Comparison of ENCODE assay signal across 8 mouse cellular contexts in the genomic region with DNA sequence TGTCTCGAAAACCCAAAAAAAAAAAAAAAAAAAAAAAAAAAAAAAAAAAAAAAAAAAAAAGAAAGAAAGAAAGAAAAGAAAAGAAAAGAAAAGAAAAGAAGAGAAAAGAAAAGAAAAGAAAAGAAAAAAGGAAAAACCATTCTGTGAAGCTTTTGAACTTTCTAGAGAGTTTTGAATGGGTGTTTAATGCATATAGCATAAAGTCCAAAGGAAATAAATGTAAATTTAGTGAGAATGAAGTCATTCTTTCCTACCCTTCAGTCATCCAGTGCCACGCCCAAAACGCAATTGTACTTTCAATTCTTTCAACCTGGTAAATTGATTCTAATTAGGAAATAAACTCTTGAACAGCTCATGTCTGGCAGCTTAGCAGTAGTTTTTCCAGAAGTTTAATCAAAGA. TPM values are rescaled to one million over a fixed set of nuclear protein-coding genes. Genes with fewer than 3 reads are reported as not detected.
DNase-seq lines count a peak whose midpoint lies in the region; ATAC-seq and TF ChIP-seq lines count a peak whose summit lies in the region.
"Not testable (repeated sequence)": the region's sequence is repeated elsewhere in the genome, so short reads cannot be mapped to it uniquely, and the experiment has no call there.

No protein-coding gene starts in this region.

- peak overlapping the region; percentile 59 for H3K4me3 ChIP-seq in bone marrow macrophage, adult 2 months (ENCODE audit: insufficient read depth, low read length)
- not testable (repeated sequence) for H3K4me3 ChIP-seq in forebrain, embryonic 11.5 days (ENCODE audit: low read depth, low read length); liver, embryonic 16.5 days (ENCODE audit: low read depth, low read length)
- H3K4me3 ChIP-seq in heart, embryonic 13.5 days = peak overlapping the region; percentile 50
- peak overlapping the region; percentile 36 for H3K4me3 ChIP-seq in intestine, embryonic 15.5 days (replicated peaks)
- H3K4me3 ChIP-seq in limb, embryonic 12.5 days (replicated peaks) = peak overlapping the region; percentile 39
- H3K4me3 ChIP-seq in midbrain, postnatal 0 days (ENCODE audit: low read depth, low read length) = peak overlapping the region; percentile 18; the same call in 1 of the 2 replicates
- peak overlapping the region; percentile 23 for H3K4me3 ChIP-seq in stomach, postnatal 0 days (ENCODE audit: low read depth, low read length)

- DNase-seq in forebrain, embryonic 11.5 days (ENCODE audit: low spot score) = peak; percentile 9
- DNase-seq in midbrain, postnatal 0 days (ENCODE audit: low spot score); stomach, postnatal 0 days (ENCODE audit: low spot score): not testable (repeated sequence)

- not testable (repeated sequence) for H3K4me2 ChIP-seq in forebrain, embryonic 11.5 days (ENCODE audit: low read depth, low read length, severe bottlenecking); midbrain, postnatal 0 days (ENCODE audit: low read depth, low read length, poor library complexity, severe bottlenecking)
- peak overlapping the region; percentile 69 for H3K4me2 ChIP-seq in heart, embryonic 13.5 days
- H3K4me2 ChIP-seq in intestine, embryonic 15.5 days (replicated peaks) = peak overlapping the region; percentile 62
- H3K4me2 ChIP-seq in limb, embryonic 12.5 days = peak overlapping the region; percentile 52
- H3K4me2 ChIP-seq in liver, embryonic 16.5 days (ENCODE audit: low read depth, low read length) = peak overlapping the region; percentile 37; the same call in 1 of the 2 replicates
- peak overlapping the region; percentile 49 for H3K4me2 ChIP-seq in stomach, postnatal 0 days (replicated peaks; ENCODE audit: low read depth)

- H3K4me1 ChIP-seq in bone marrow macrophage, adult 2 months (ENCODE audit: control insufficient read depth, insufficient read depth, low read length); forebrain, embryonic 11.5 days (replicated peaks; ENCODE audit: control insufficient read depth, insufficient read depth, low read length); intestine, embryonic 15.5 days (replicated peaks); limb, embryonic 12.5 days (replicated peaks); liver, embryonic 16.5 days (ENCODE audit: control insufficient read depth, low read depth, low read length); midbrain, postnatal 0 days (ENCODE audit: insufficient read depth, low read length); stomach, postnatal 0 days (replicated peaks; ENCODE audit: control insufficient read depth, insufficient read depth): not testable (repeated sequence)
- peaks cover 10% of the 10 kb centered on the region; the same call in 1 of the 2 replicates for H3K4me1 ChIP-seq in heart, embryonic 13.5 days

- H3K27ac ChIP-seq in bone marrow macrophage, adult 2 months (ENCODE audit: insufficient read depth, low read depth, low read length); forebrain, embryonic 11.5 days (ENCODE audit: low read depth, low read length); heart, embryonic 13.5 days (replicated peaks); intestine, embryonic 15.5 days; limb, embryonic 12.5 days; liver, embryonic 16.5 days (ENCODE audit: low read length); midbrain, postnatal 0 days (ENCODE audit: low read depth, low read length); stomach, postnatal 0 days (replicated peaks): not testable (repeated sequence)

- ATAC-seq in forebrain, embryonic 11.5 days (replicated peaks; ENCODE audit: low FRiP score); heart, embryonic 13.5 days (ENCODE audit: extremely low read depth, insufficient number of reproducible peaks, low FRiP score, low TSS enrichment); intestine, embryonic 15.5 days; limb, embryonic 12.5 days (ENCODE audit: insufficient number of reproducible peaks, insufficient read depth, low FRiP score, low TSS enrichment, low read depth); liver, embryonic 16.5 days (ENCODE audit: low read depth); midbrain, postnatal 0 days (ENCODE audit: low FRiP score); stomach, postnatal 0 days (ENCODE audit: low FRiP score, low TSS enrichment): not testable (repeated sequence)

- not testable (repeated sequence) for H3K36me3 ChIP-seq in forebrain, embryonic 11.5 days (ENCODE audit: control insufficient read depth, insufficient read depth, low read length); heart, embryonic 13.5 days; intestine, embryonic 15.5 days; limb, embryonic 12.5 days; liver, embryonic 16.5 days (ENCODE audit: control insufficient read depth, insufficient read depth); midbrain, postnatal 0 days (ENCODE audit: insufficient read depth, low read length); stomach, postnatal 0 days (ENCODE audit: control insufficient read depth, insufficient read depth, low read length)

- H3K9me3 ChIP-seq in forebrain, embryonic 11.5 days (ENCODE audit: control insufficient read depth, low read length); heart, embryonic 13.5 days; intestine, embryonic 15.5 days; limb, embryonic 12.5 days; liver, embryonic 16.5 days (replicated peaks; ENCODE audit: control insufficient read depth, low read length); midbrain, postnatal 0 days (ENCODE audit: low read length); stomach, postnatal 0 days (ENCODE audit: control insufficient read depth, low read length): not testable (repeated sequence)

- H3K9ac ChIP-seq in forebrain, embryonic 11.5 days (ENCODE audit: low read length); limb, embryonic 12.5 days (replicated peaks); liver, embryonic 16.5 days (ENCODE audit: low read depth, low read length); midbrain, postnatal 0 days (replicated peaks; ENCODE audit: low read length, poor library complexity, severe bottlenecking); stomach, postnatal 0 days (ENCODE audit: low read length): not testable (repeated sequence)
- peak overlapping the region; percentile 70 for H3K9ac ChIP-seq in heart, embryonic 13.5 days
- H3K9ac ChIP-seq in intestine, embryonic 15.5 days = 0 out of 2 replicates have a peak overlapping the region, but pooled peaks have one; percentile 21

- WGBS in forebrain, embryonic 11.5 days = 57% methylated on average over 2 of the region's 3 CpGs
- 24% methylated on average over 3 of the region's 3 CpGs for WGBS in heart, embryonic 13.5 days
- 41% methylated on average over 2 of the region's 3 CpGs for WGBS in intestine, embryonic 15.5 days
- WGBS in limb, embryonic 12.5 days = 43% methylated on average over 2 of the region's 3 CpGs
- 25% methylated on average over 2 of the region's 3 CpGs for WGBS in liver, embryonic 16.5 days (ENCODE audit: insufficient replicate concordance)
- 54% methylated on average over 2 of the region's 3 CpGs for WGBS in midbrain, postnatal 0 days
- WGBS in stomach, postnatal 0 days = 36% methylated on average over 2 of the region's 3 CpGs

- TF ChIP-seq CTCF in bone marrow macrophage, adult 2 months (IDR thresholded peaks at IDR 0.05; ENCODE audit: low read depth, low read length); midbrain, postnatal 0 days (IDR thresholded peaks at IDR 0.05); stomach, postnatal 0 days (IDR thresholded peaks at IDR 0.05; ENCODE audit: low read depth): not testable (repeated sequence)

- not testable (repeated sequence) for TF ChIP-seq POLR2A in bone marrow macrophage, adult 2 months (IDR thresholded peaks at IDR 0.05; ENCODE audit: borderline replicate concordance, low read depth, low read length)

- H3K27me3 ChIP-seq in forebrain, embryonic 11.5 days (ENCODE audit: control insufficient read depth, insufficient read depth, low read length); intestine, embryonic 15.5 days (replicated peaks); liver, embryonic 16.5 days (ENCODE audit: control insufficient read depth, insufficient read depth, low read depth, low read length); midbrain, postnatal 0 days (ENCODE audit: insufficient read depth, low read length); stomach, postnatal 0 days (ENCODE audit: control insufficient read depth, insufficient read depth, low read length): not testable (repeated sequence)
- peaks cover 19% of the 10 kb centered on the region for H3K27me3 ChIP-seq in heart, embryonic 13.5 days (replicated peaks)
- peaks cover 14% of the 10 kb centered on the region for H3K27me3 ChIP-seq in limb, embryonic 12.5 days

- TF ChIP-seq EP300 in stomach, postnatal 0 days (optimal IDR thresholded peaks at IDR 0.05) = not testable (repeated sequence)

RNA-seq across cellular contexts. Expression of gene Rbm34, which starts 7.7 kb away (rescaled TPM):
- 19.7 and 20.9 TPM in 2 replicates for polyA plus RNA-seq in bone marrow macrophage, adult 2 months (2012; ENCODE audit: insufficient read depth, insufficient read length, missing spikeins)
- 29.8 and 31.1 TPM in 2 replicates for polyA plus RNA-seq in forebrain, embryonic 11.5 days (2014; fragmentation: Nextera tagmentation; extraction: Ambion mirVana)
- polyA plus RNA-seq in heart, embryonic 13.5 days (2015; fragmentation: Nextera tagmentation; extraction: Ambion mirVana) = 10.9 and 12.1 TPM in 2 replicates
- 24.8 and 30.0 TPM in 2 replicates for polyA plus RNA-seq in intestine, embryonic 15.5 days (2015; fragmentation: Nextera tagmentation; extraction: Ambion mirVana)
- polyA plus RNA-seq in limb, embryonic 12.5 days (2016; fragmentation: Nextera tagmentation; extraction: Ambion mirVana) = 35.6 TPM in 2 replicates
- polyA plus RNA-seq in liver, embryonic 16.5 days (2015; fragmentation: Nextera tagmentation; extraction: Ambion mirVana) = 6.9 and 8.7 TPM in 2 replicates
- 16.2 and 22.1 TPM in 2 replicates for total RNA-seq in midbrain, postnatal 0 days (2014; rRNA removed)
- polyA plus RNA-seq in midbrain, postnatal 0 days (2015; fragmentation: Nextera tagmentation; extraction: Ambion mirVana) = 26.7 and 32.7 TPM in 2 replicates
- 18.4 and 19.5 TPM in 2 replicates for polyA plus RNA-seq in stomach, postnatal 0 days (2015; fragmentation: Nextera tagmentation; extraction: Ambion mirVana)

RNA-seq across cellular contexts. Expression of gene Tomm20, which starts 32.9 kb away (rescaled TPM):
- polyA plus RNA-seq in bone marrow macrophage, adult 2 months (2012; ENCODE audit: insufficient read depth, insufficient read length, missing spikeins) = 79.4 and 89.9 TPM in 2 replicates
- 219 and 231 TPM in 2 replicates for polyA plus RNA-seq in forebrain, embryonic 11.5 days (2014; fragmentation: Nextera tagmentation; extraction: Ambion mirVana)
- polyA plus RNA-seq in heart, embryonic 13.5 days (2015; fragmentation: Nextera tagmentation; extraction: Ambion mirVana) = 172 and 209 TPM in 2 replicates
- 295 and 300 TPM in 2 replicates for polyA plus RNA-seq in intestine, embryonic 15.5 days (2015; fragmentation: Nextera tagmentation; extraction: Ambion mirVana)
- 217 and 222 TPM in 2 replicates for polyA plus RNA-seq in limb, embryonic 12.5 days (2016; fragmentation: Nextera tagmentation; extraction: Ambion mirVana)
- polyA plus RNA-seq in liver, embryonic 16.5 days (2015; fragmentation: Nextera tagmentation; extraction: Ambion mirVana) = 85.0 and 96.8 TPM in 2 replicates
- 149 and 190 TPM in 2 replicates for total RNA-seq in midbrain, postnatal 0 days (2014; rRNA removed)
- polyA plus RNA-seq in midbrain, postnatal 0 days (2015; fragmentation: Nextera tagmentation; extraction: Ambion mirVana) = 236 TPM in 2 replicates
- polyA plus RNA-seq in stomach, postnatal 0 days (2015; fragmentation: Nextera tagmentation; extraction: Ambion mirVana) = 158 and 175 TPM in 2 replicates
